Mouse (Mus musculus) midbrain, embryonic 15.5 days (tissue): ENCODE results near the gene Egfl8. TPM values are rescaled to one million over a fixed set of nuclear protein-coding genes. Genes with fewer than 3 reads are reported as not detected.

ENCODE experiments used
- ATAC-seq: fragments of 200-750 bp; cut with Nextera tagmentation; replicated peaks from 2 replicates; pipeline ENCODE4 v1.8.0; 2017; ENCODE audit warnings: moderate TSS enrichment
- H3K27ac ChIP-seq: fragments of 300-500 bp; sonication (generic); 2 replicates; pipeline ENCODE4 v1.5.1; 2015; ENCODE audit warnings: mild to moderate bottlenecking, inconsistent platforms
- H3K27me3 ChIP-seq: fragments of 300-500 bp; sonication (generic); replicated peaks from 2 replicates; pipeline ENCODE4 v1.6.1; 2015; ENCODE audit warnings: inconsistent platforms
- H3K36me3 ChIP-seq: fragments of 300-500 bp; sonication (generic); replicated peaks from 2 replicates; pipeline ENCODE4 v1.6.1; 2015; ENCODE audit warnings: inconsistent platforms
- H3K4me1 ChIP-seq: fragments of 300-500 bp; sonication (generic); 2 replicates; pipeline ENCODE4 v1.6.1; 2015; ENCODE audit warnings: inconsistent platforms
- H3K4me2 ChIP-seq: fragments of 300-500 bp; sonication (generic); 2 replicates; pipeline ENCODE4 v1.6.1; 2015; ENCODE audit warnings: inconsistent platforms, mild to moderate bottlenecking, moderate library complexity
- H3K4me3 ChIP-seq: fragments of 300-500 bp; sonication (generic); 2 replicates; pipeline ENCODE4 v1.5.1; 2015; ENCODE audit warnings: mild to moderate bottlenecking, inconsistent platforms
- H3K9ac ChIP-seq: fragments of 300-500 bp; sonication (generic); 2 replicates; pipeline ENCODE4 v1.6.1; 2015; ENCODE audit warnings: mild to moderate bottlenecking, inconsistent platforms
- H3K9me3 ChIP-seq: fragments of 300-500 bp; sonication (generic); 2 replicates; pipeline ENCODE4 v1.6.1; 2016; ENCODE audit warnings: inconsistent platforms
- WGBS: fragments of 180-500 bp; shearing (Covaris S2); methylation state at CpG from one replicate; pipeline ENCODE4 v1.1.7; 2015; ENCODE audit warnings: mixed read lengths; 5-methylcytosine and 5-hydroxymethylcytosine counted together
- polyA plus RNA-seq: library from polyadenylated mRNA; unstranded; fragments of >200 nt; fragmentation: Nextera tagmentation; extraction: Ambion mirVana; gene quantifications from 2 replicates; pipeline ENCODE4 v1.2.1, GENCODE M21; 2015

The Egfl8 gene
- polyA plus RNA-seq, 1 experiment from 2014 or later: 9.2 TPM

GRCm38 (mm10) chr17:34589681-34590101, 26.1 kb downstream of the Egfl8 start, which contains the start of gene Gpsm3:
TSS of gene Gpsm3 (plus strand) at chr17:34589806.
- Histone ChIP-seq H3K9ac (peak within 1 kb of the TSS; percentile 12; the same call in 1 of the 2 replicates), H3K4me3 (no peak within 1 kb of the TSS)
- 29% methylated on average over 7 of the region's 7 CpGs for WGBS

GRCm38 (mm10) chr17:34589206-34589605, 26.6 kb downstream of the Egfl8 start:
- Histone ChIP-seq H3K36me3 (no peaks in the 10 kb centered on the region), H3K27ac (no peak overlapping the region), H3K27me3 (no peaks in the 10 kb centered on the region), H3K9ac (no peak overlapping the region), H3K4me3 (no peak overlapping the region), H3K4me1 (peaks cover 53% of the 10 kb centered on the region), H3K4me2 (no peak overlapping the region), H3K9me3 (no peaks in the 10 kb centered on the region)
- WGBS: 37% methylated on average over 7 of the region's 7 CpGs
- ATAC-seq: no peak

More at GRCm38 (mm10) chr17:34589681-34590101, 26.1 kb downstream of the Egfl8 start, which contains the start of gene Gpsm3:
- H3K9me3 ChIP-seq: no peaks in the 10 kb centered on the region
- H3K27me3 ChIP-seq: no peaks in the 10 kb centered on the region
- peak within 1 kb of the TSS; percentile 90; the same call in 1 of the 2 replicates for H3K4me2 ChIP-seq
- no peaks in the 10 kb centered on the region for H3K36me3 ChIP-seq
- peak within 1 kb of the TSS; percentile 98 for H3K27ac ChIP-seq
- no peak for ATAC-seq
- peaks cover 58% of the 10 kb centered on the region for H3K4me1 ChIP-seq

- 0 out of 2 replicates have a peak overlapping the region, but pooled peaks have one; percentile 14 for H3K4me2 ChIP-seq
- H3K9me3 ChIP-seq: no peaks in the 10 kb centered on the region
- 72% methylated on average over 3 of the region's 3 CpGs for WGBS
- peaks cover 49% of the 10 kb centered on the region for H3K4me1 ChIP-seq
- H3K36me3 ChIP-seq: no peaks in the 10 kb centered on the region
- no peak overlapping the region for H3K27ac ChIP-seq
- H3K4me3 ChIP-seq: no peak overlapping the region
- ATAC-seq: no peak
- H3K27me3 ChIP-seq: no peaks in the 10 kb centered on the region
- no peak overlapping the region for H3K9ac ChIP-seq
These were observed 27.0 kb downstream of the Egfl8 start for GRCm38 (mm10) chr17:34588767-34589166.

GRCm38 (mm10) chr17:34587814-34588213, 28.0 kb downstream of the Egfl8 start:
- peak overlapping the region; percentile 78 for H3K4me3 ChIP-seq
- H3K4me1 ChIP-seq: peaks cover 44% of the 10 kb centered on the region
- 4% methylated on average over 19 of the region's 19 CpGs for WGBS
- H3K27me3 ChIP-seq: no peaks in the 10 kb centered on the region
- no peaks in the 10 kb centered on the region for H3K36me3 ChIP-seq
- peak overlapping the region; percentile 100 for H3K27ac ChIP-seq
- H3K4me2 ChIP-seq: peak overlapping the region; percentile 87
- H3K9me3 ChIP-seq: no peaks in the 10 kb centered on the region
- no peak for ATAC-seq
- peak overlapping the region; percentile 86 for H3K9ac ChIP-seq

- Histone ChIP-seq H3K4me1 (peaks cover 44% of the 10 kb centered on the region), H3K4me3 (peak overlapping the region; percentile 78), H3K9ac (peak overlapping the region; percentile 86), H3K27ac (peak overlapping the region; percentile 100), H3K9me3 (no peaks in the 10 kb centered on the region), H3K4me2 (peak overlapping the region; percentile 87), H3K27me3 (no peaks in the 10 kb centered on the region), H3K36me3 (no peaks in the 10 kb centered on the region)
- ATAC-seq: peak; percentile 85
- WGBS: under 1% methylated on average over 49 of the region's 50 CpGs
These were observed 28.4 kb downstream of the Egfl8 start for GRCm38 (mm10) chr17:34587423-34587811.

GRCm38 (mm10) chr17:34586796-34587422, 28.9 kb downstream of the Egfl8 start:
- no peaks in the 10 kb centered on the region for H3K9me3 ChIP-seq
- peak overlapping the region; percentile 86 for H3K9ac ChIP-seq
- H3K4me1 ChIP-seq: peaks cover 44% of the 10 kb centered on the region
- peak overlapping the region; percentile 87 for H3K4me2 ChIP-seq
- WGBS: under 1% methylated on average over 38 of the region's 38 CpGs
- H3K36me3 ChIP-seq: no peaks in the 10 kb centered on the region
- H3K27me3 ChIP-seq: no peaks in the 10 kb centered on the region
- peak; percentile 81 for ATAC-seq
- peak overlapping the region; percentile 100 for H3K27ac ChIP-seq
- peak overlapping the region; percentile 78 for H3K4me3 ChIP-seq

- Histone ChIP-seq H3K4me1 (peaks cover 38% of the 10 kb centered on the region), H3K9me3 (no peaks in the 10 kb centered on the region)
- WGBS: 10% methylated on average over 32 of the region's 32 CpGs
These were observed 29.6 kb downstream of the Egfl8 start for GRCm38 (mm10) chr17:34585877-34586771.

GRCm38 (mm10) chr17:34585121-34585520, 30.6 kb downstream of the Egfl8 start:
- Histone ChIP-seq H3K4me1 (peaks cover 28% of the 10 kb centered on the region), H3K36me3 (no peaks in the 10 kb centered on the region)
- 90% methylated on average over 8 of the region's 8 CpGs for WGBS

More at GRCm38 (mm10) chr17:34585877-34586771, 29.6 kb downstream of the Egfl8 start:
- Histone ChIP-seq H3K9ac (peak overlapping the region; percentile 86), H3K27ac (peak overlapping the region; percentile 100), H3K4me2 (peak overlapping the region; percentile 87), H3K27me3 (no peaks in the 10 kb centered on the region), H3K36me3 (no peaks in the 10 kb centered on the region), H3K4me3 (peak overlapping the region; percentile 78)
- peak; percentile 16 for ATAC-seq

GRCm38 (mm10) chr17:34583819-34584218, 32.0 kb downstream of the Egfl8 start:
- Histone ChIP-seq H3K36me3 (no peaks in the 10 kb centered on the region), H3K4me2 (no peak overlapping the region), H3K27me3 (no peaks in the 10 kb centered on the region), H3K27ac (no peak overlapping the region), H3K9me3 (no peaks in the 10 kb centered on the region), H3K9ac (no peak overlapping the region), H3K4me3 (no peak overlapping the region), H3K4me1 (peaks cover 21% of the 10 kb centered on the region)
- WGBS: 85% methylated on average over 8 of the region's 8 CpGs
- no peak for ATAC-seq

More at GRCm38 (mm10) chr17:34585121-34585520, 30.6 kb downstream of the Egfl8 start:
- H3K4me2 ChIP-seq: no peak overlapping the region
- H3K9ac ChIP-seq: no peak overlapping the region
- no peak overlapping the region for H3K4me3 ChIP-seq
- ATAC-seq: no peak
- no peaks in the 10 kb centered on the region for H3K27me3 ChIP-seq
- H3K27ac ChIP-seq: peak overlapping the region; percentile 100; the same call in 1 of the 2 replicates
- no peaks in the 10 kb centered on the region for H3K9me3 ChIP-seq

- 54% methylated on average over 7 of the region's 7 CpGs for WGBS
- Histone ChIP-seq H3K4me3 (no peak overlapping the region), H3K4me2 (no peak overlapping the region), H3K27me3 (no peaks in the 10 kb centered on the region), H3K4me1 (peaks cover 18% of the 10 kb centered on the region), H3K27ac (no peak overlapping the region), H3K9ac (no peak overlapping the region), H3K9me3 (no peaks in the 10 kb centered on the region), H3K36me3 (no peaks in the 10 kb centered on the region)
- no peak for ATAC-seq
These were observed 32.4 kb downstream of the Egfl8 start for GRCm38 (mm10) chr17:34583397-34583796.

GRCm38 (mm10) chr17:34582528-34582927, 33.2 kb downstream of the Egfl8 start:
- Histone ChIP-seq H3K27me3 (no peaks in the 10 kb centered on the region), H3K27ac (no peak overlapping the region), H3K4me3 (no peak overlapping the region), H3K4me1 (peaks cover 11% of the 10 kb centered on the region), H3K9me3 (no peaks in the 10 kb centered on the region), H3K9ac (no peak overlapping the region), H3K36me3 (no peaks in the 10 kb centered on the region), H3K4me2 (no peak overlapping the region)
- WGBS: 86% methylated on average over 12 of the region's 12 CpGs
- ATAC-seq: no peak

- no peak for ATAC-seq
- no peaks in the 10 kb centered on the region for H3K4me1 ChIP-seq
- H3K27me3 ChIP-seq: no peaks in the 10 kb centered on the region
- H3K9me3 ChIP-seq: no peaks in the 10 kb centered on the region
- 86% methylated on average over 3 of the region's 3 CpGs for WGBS
- no peaks in the 10 kb centered on the region for H3K36me3 ChIP-seq
- no peak overlapping the region for H3K4me2 ChIP-seq
- H3K4me3 ChIP-seq: no peak overlapping the region
- no peak overlapping the region for H3K27ac ChIP-seq
- no peak overlapping the region for H3K9ac ChIP-seq
These were observed 37.7 kb downstream of the Egfl8 start for GRCm38 (mm10) chr17:34578070-34578469.
